Mouse (Mus musculus): ENCODE measurements at regions not wholly inside any gene's neighbourhood (a gene's known extent, or its start where the extent isn't known, plus 50 kb on each side); places are given as distances from the start of the nearest gene placed in this dataset.

- H3K9me3 ChIP-seq, result no peaks in the 10 kb centered on the region
- no peak overlapping the region for H3K27ac ChIP-seq
- WGBS, result 91% methylated on average over 5 of the region's 5 CpGs
- no peak overlapping the region for H3K4me3 ChIP-seq
- DNase-seq (ENCODE audit: low spot score), result no peak
- H3K4me1 ChIP-seq (replicated peaks), result no peaks in the 10 kb centered on the region
- no peaks in the 10 kb centered on the region for H3K36me3 ChIP-seq
- H3K27me3 ChIP-seq (ENCODE audit: insufficient read depth, poor library complexity, severe bottlenecking), result no peaks in the 10 kb centered on the region
Observed at GRCm38 (mm10) chr17:45784496-45784895, 50.9 kb upstream of the 1600014C23Rik start.

All from hindbrain, embryonic 10.5 days (tissue).